Mouse (Mus musculus) E14TG2a.4 (cell line): ENCODE results near the gene 1700028P14Rik.
A peak's percentile ranks its signal among the peaks of the same experiment; 100 is the strongest.

Experiments used
- H3K27me3 ChIP-seq: 2 replicates; pipeline ENCODE4 v1.6.1; 2014; ENCODE audit warnings: low read length, control low read depth; ENCODE audit not compliant: insufficient read depth
- H3K36me3 ChIP-seq: 2 replicates; pipeline ENCODE4 v1.6.1; 2014; ENCODE audit warnings: low read length, control low read depth; ENCODE audit not compliant: insufficient read depth
- H3K4me1 ChIP-seq: replicated peaks from 2 replicates; pipeline ENCODE4 v1.6.1; 2014; ENCODE audit warnings: low read depth, low read length, control low read depth
- H3K4me3 ChIP-seq: replicated peaks from 2 replicates; pipeline ENCODE4 v1.5.1; 2014; ENCODE audit warnings: mild to moderate bottlenecking, low read length
- H3K9me3 ChIP-seq: 2 replicates; pipeline ENCODE4 v1.6.1; 2014; ENCODE audit warnings: low read length, control low read depth
- CTCF ChIP-seq: conservative IDR thresholded peaks from 2 replicates; pipeline ENCODE4 v1.5.1; 2014; ENCODE audit warnings: low read length
- NANOG ChIP-seq: IDR thresholded peaks from 2 replicates; pipeline ENCODE4 v1.6.1; 2014; ENCODE audit warnings: borderline replicate concordance, low read length, mixed read lengths
- POU5F1 ChIP-seq: IDR thresholded peaks from 2 replicates; pipeline ENCODE4 v1.6.1; 2014; ENCODE audit warnings: low read length, borderline replicate concordance

The 1700028P14Rik gene

GRCm38 (mm10) chr19:23563693-23564092, 88.9 kb downstream of the 1700028P14Rik start:
- Histone ChIP-seq H3K9me3 (no peaks in the 10 kb centered on the region), H3K36me3 (no peaks in the 10 kb centered on the region), H3K4me3 (no peak overlapping the region), H3K4me1 (no peaks in the 10 kb centered on the region), H3K27me3 (no peaks in the 10 kb centered on the region)
- TF ChIP-seq CTCF (no peak), NANOG (no peak), POU5F1 (no peak)

GRCm38 (mm10) chr19:23562588-23562987, 90.0 kb downstream of the 1700028P14Rik start:
- Histone ChIP-seq H3K4me3 (no peak overlapping the region), H3K9me3 (no peaks in the 10 kb centered on the region), H3K4me1 (no peaks in the 10 kb centered on the region), H3K27me3 (no peaks in the 10 kb centered on the region), H3K36me3 (no peaks in the 10 kb centered on the region)
- TF ChIP-seq NANOG, result no peak
- TF ChIP-seq CTCF, result no peak
- no peak for TF ChIP-seq POU5F1

GRCm38 (mm10) chr19:23562061-23562460, 90.6 kb downstream of the 1700028P14Rik start:
- Histone ChIP-seq H3K27me3 (no peaks in the 10 kb centered on the region), H3K36me3 (no peaks in the 10 kb centered on the region), H3K4me3 (no peak overlapping the region), H3K9me3 (no peaks in the 10 kb centered on the region), H3K4me1 (no peaks in the 10 kb centered on the region)
- TF ChIP-seq CTCF, result no peak
- no peak for TF ChIP-seq POU5F1
- no peak for TF ChIP-seq NANOG

- Histone ChIP-seq H3K4me3 (no peak overlapping the region), H3K27me3 (no peaks in the 10 kb centered on the region), H3K4me1 (no peaks in the 10 kb centered on the region), H3K36me3 (no peaks in the 10 kb centered on the region), H3K9me3 (no peaks in the 10 kb centered on the region)
- TF ChIP-seq NANOG (no peak), CTCF (no peak)
Observed at GRCm38 (mm10) chr19:23553450-23553849, 99.2 kb downstream of the 1700028P14Rik start.

GRCm38 (mm10) chr19:23545604-23546003, 107.0 kb downstream of the 1700028P14Rik start:
- no peak for TF ChIP-seq POU5F1
- no peak for TF ChIP-seq NANOG
- peak; percentile 35; the same call in 1 of the 2 replicates for TF ChIP-seq CTCF
- no peak overlapping the region for H3K4me3 ChIP-seq
- H3K27me3 ChIP-seq, result no peaks in the 10 kb centered on the region
- H3K36me3 ChIP-seq, result no peaks in the 10 kb centered on the region
- no peaks in the 10 kb centered on the region for H3K4me1 ChIP-seq
- H3K9me3 ChIP-seq, result no peaks in the 10 kb centered on the region

- Histone ChIP-seq H3K4me1 (no peaks in the 10 kb centered on the region), H3K9me3 (no peaks in the 10 kb centered on the region; the same call in 1 of the 2 replicates), H3K4me3 (no peak overlapping the region), H3K27me3 (no peaks in the 10 kb centered on the region), H3K36me3 (no peaks in the 10 kb centered on the region)
- no peak for TF ChIP-seq NANOG
- no peak for TF ChIP-seq POU5F1
- no peak for TF ChIP-seq CTCF
Observed at GRCm38 (mm10) chr19:23543244-23544004, 109.2 kb downstream of the 1700028P14Rik start.

- TF ChIP-seq NANOG (no peak), POU5F1 (no peak), CTCF (no peak)
- no peaks in the 10 kb centered on the region for H3K27me3 ChIP-seq
- H3K9me3 ChIP-seq, result no peaks in the 10 kb centered on the region; the same call in 1 of the 2 replicates
- H3K4me3 ChIP-seq, result no peak overlapping the region
- H3K4me1 ChIP-seq, result peaks cover 2% of the 10 kb centered on the region; the same call in 1 of the 2 replicates
- H3K36me3 ChIP-seq, result no peaks in the 10 kb centered on the region
Observed at GRCm38 (mm10) chr19:23542759-23543158, 109.9 kb downstream of the 1700028P14Rik start.

GRCm38 (mm10) chr19:23535700-23536099, 116.9 kb downstream of the 1700028P14Rik start:
- H3K4me3 ChIP-seq, result no peak overlapping the region
- H3K27me3 ChIP-seq, result no peaks in the 10 kb centered on the region
- peaks cover 6% of the 10 kb centered on the region; the same call in 1 of the 2 replicates for H3K4me1 ChIP-seq
- H3K9me3 ChIP-seq, result no peaks in the 10 kb centered on the region; the same call in 1 of the 2 replicates
- TF ChIP-seq POU5F1 (no peak), CTCF (no peak), NANOG (no peak)
- no peaks in the 10 kb centered on the region for H3K36me3 ChIP-seq
